Mouse (Mus musculus) cerebellum, adult 2 months (tissue): ENCODE data around the gene Pxdc1.

Source experiments
- CTCF ChIP-seq: fragments of 200-500 bp; IDR thresholded peaks from 2 replicates; pipeline ENCODE4 v1.5.1; 2011; ENCODE audit warnings: low read depth, mild to moderate bottlenecking, control low read depth, low read length, moderate library complexity, borderline replicate concordance; ENCODE audit not compliant: insufficient read depth
- POLR2A ChIP-seq: fragments of 200-500 bp; IDR thresholded peaks from 2 replicates; pipeline ENCODE4 v1.6.1; 2011; ENCODE audit warnings: low read length, control low read depth, borderline replicate concordance; ENCODE audit not compliant: insufficient read depth

GRCm38 (mm10) chr13:34652353-34653241 is 689 bp downstream of the Pxdc1 start:
- TF ChIP-seq POLR2A = no peak
- no peak for TF ChIP-seq CTCF
